Mouse (Mus musculus) 416B (cell line): ENCODE data around the gene Lats2.
A peak's percentile ranks its signal among the peaks of the same experiment; 100 is the strongest.

ENCODE experiments used
- DNase-seq: peaks from one replicate; pipeline ENCODE4 v3.0.0; 2011; ENCODE audit warnings: low read depth

The Lats2 gene

GRCm38 (mm10) chr14:57737089-57737488 is 21.1 kb downstream of the Lats2 start:
- DNase-seq, result no peak

DNA sequence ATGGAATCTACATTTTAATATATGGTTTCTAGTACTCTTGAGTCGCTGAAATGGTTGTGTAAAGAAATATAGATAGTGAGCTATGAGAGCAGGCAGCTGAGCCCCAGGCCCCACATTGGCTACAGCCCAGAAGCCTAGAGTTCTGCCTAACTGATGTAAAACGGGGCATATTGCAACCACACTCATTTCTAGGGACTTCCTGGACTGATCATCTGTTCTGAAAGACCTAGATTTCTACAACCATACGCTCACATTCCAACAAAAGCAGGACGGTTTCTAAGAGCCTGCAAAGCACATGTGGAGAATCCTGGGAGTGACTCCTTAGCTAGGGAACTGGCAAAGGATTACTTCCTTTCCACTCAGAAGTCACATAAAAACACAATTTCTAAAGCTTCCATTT is 22.0 kb downstream of the Lats2 start:
- no peak for DNase-seq

- no peak for DNase-seq
These were observed 25.4 kb downstream of the Lats2 start for GRCm38 (mm10) chr14:57732668-57733293.

- DNase-seq, result no peak
These were observed 27.7 kb downstream of the Lats2 start for GRCm38 (mm10) chr14:57730527-57730926.

- DNase-seq, result peak; percentile 84
These were observed 28.2 kb downstream of the Lats2 start for GRCm38 (mm10) chr14:57729975-57730499.

- DNase-seq, result peak; percentile 24
These were observed 28.8 kb downstream of the Lats2 start for GRCm38 (mm10) chr14:57729364-57729763.

- DNase-seq, result peak; percentile 19
These were observed 32.0 kb downstream of the Lats2 start for GRCm38 (mm10) chr14:57726172-57726571.

DNA sequence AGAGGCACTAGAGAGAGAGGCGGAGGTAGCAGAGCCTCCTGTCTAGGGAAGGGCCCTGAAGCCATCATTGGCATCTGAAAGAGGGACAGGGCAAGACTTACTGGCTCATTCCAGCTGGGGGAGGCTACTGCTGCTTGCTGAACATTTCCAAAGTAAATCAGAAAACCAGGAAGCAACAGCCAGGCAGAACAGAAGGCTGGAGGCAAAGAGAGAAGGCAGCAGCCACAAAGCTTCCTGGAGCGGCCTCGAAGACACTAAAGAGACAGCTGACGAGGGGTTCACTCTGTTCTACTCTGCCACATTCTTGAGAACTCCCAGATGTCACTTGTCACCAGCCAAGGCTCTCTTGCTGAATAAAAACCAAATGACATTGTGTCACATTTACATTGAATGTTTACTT is 33.7 kb downstream of the Lats2 start:
- DNase-seq, result no peak

DNA sequence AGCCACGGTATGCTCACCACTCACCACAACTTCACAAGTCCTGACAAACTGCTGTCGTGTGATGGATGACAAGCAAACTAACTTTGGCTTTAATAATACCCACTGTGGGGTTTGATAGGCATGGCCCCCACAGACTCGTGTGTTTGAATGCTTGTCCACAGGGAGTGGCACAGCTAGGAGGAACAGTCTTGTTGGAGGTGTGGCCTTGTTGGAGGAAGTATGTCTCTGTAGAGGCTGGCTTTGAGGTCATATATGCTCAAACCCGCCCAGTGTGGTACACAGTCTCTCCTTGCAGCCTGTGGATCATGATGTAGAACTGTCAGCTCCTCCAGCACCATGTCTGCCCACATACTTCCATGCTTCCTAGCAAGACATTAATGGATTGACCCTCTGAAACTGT is 39.9 kb downstream of the Lats2 start:
- DNase-seq, result no peak

DNA sequence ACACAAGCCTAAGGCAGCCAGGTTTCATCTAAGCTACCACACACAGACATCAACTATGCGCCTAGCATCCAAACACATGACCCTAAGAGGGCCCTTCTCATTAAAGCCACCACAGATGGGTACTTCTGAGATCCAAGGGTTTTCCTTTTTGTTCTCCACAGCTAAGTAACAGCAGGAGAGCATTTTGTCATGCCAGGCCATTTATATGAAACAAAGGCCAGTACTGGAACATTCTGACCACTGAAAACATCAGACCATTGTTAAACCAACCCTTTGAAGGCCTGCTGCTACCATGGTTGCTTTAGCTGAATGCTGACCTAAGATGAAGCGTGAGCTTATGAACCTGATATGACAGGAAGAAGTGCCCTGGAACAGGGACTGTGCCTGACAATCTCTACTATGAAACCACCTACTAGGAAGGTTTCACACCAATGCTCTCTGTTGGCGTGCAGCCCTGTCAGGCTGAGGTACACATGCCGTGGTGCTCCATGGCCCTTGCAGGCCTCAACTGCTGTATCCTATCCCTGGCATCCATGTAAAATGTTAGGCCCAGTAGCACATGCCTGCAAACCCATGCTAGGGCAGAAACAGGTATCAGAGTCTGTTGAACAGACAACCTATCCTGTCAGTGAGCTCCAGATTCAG is 41.5 kb downstream of the Lats2 start:
- no peak for DNase-seq

GRCm38 (mm10) chr14:57712884-57713283 is 45.3 kb downstream of the Lats2 start:
- peak; percentile 79 for DNase-seq

- no peak for DNase-seq
These were observed 47.1 kb downstream of the Lats2 start for GRCm38 (mm10) chr14:57711059-57711458.

DNA sequence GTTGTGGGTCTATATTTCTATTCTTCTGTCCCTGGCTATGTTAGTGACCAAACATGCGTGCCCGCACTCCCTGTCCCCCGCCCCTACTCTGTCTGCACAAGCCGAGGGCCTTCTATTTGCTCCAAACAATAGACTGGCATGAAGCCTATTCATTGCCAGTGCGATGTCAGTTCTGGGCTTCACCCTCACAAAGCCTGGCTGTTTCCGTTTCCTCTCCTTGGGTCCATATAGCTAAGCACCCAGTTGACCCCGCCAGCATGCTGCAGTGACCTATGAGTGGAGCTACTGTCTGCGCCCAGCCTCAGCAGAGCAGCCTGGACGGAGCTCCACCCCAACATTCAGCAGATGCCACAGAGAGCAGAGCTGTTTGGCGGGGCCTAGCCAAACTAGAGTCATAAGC is 49.0 kb downstream of the Lats2 start:
- no peak for DNase-seq

- DNase-seq, result no peak
These were observed 49.6 kb downstream of the Lats2 start for GRCm38 (mm10) chr14:57708580-57708979.

DNA sequence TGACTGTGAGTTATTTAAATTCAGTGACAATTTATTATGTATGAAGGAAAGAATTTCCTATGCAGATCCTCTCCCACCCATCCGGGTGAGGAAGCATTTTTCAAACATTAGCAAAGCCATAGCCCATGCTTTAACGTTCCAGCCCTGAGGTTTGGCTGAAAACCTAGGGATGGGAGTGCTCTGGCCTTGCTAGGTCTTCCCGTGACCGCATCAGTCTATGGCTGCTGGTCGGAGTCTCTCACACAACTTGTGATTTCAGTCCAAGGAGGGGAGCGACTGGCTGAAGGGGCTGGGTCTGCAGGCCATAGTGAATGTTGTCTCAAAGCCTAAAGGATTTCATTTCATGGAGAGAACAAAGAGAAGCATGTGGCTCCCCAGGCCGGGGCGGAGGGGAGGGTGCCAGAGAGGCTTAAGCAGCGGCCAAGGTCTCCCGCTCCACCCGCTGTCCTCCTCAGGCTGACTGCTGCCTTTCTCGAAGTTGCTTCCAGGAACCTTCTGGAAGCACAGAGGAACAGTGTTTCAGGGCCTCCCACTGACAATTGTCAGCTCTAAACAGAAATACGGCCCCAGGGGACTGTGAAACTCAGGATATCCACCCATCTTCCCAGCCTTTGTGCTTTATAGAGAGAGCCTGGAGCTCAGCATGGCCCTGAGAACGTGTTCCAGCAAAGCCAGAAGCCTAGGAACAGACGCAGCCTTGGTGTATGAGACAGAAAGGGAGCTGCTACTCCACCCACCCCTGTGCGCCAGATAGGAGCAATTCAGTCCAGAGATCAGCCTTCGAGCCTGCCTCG is 50.9 kb downstream of the Lats2 start:
- no peak for DNase-seq

DNA sequence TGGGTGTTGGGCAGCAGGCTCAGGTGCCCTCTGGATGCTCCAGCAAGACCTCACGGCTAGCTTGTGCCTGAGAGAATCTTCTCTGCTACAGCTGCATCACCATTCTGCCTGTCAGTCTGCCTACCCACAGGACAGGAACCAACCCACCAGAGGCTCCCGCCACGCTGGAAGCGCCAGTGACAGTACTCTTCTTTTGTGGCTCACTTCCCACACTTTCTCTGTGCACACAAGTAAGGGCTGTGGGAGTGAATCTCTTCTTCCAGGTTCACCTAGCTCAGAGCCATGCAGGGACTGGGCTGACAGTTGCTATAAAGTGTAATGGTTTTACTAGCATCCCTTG is 51.5 kb downstream of the Lats2 start:
- no peak for DNase-seq

GRCm38 (mm10) chr14:57705759-57706158 is 52.4 kb downstream of the Lats2 start:
- no peak for DNase-seq

DNA sequence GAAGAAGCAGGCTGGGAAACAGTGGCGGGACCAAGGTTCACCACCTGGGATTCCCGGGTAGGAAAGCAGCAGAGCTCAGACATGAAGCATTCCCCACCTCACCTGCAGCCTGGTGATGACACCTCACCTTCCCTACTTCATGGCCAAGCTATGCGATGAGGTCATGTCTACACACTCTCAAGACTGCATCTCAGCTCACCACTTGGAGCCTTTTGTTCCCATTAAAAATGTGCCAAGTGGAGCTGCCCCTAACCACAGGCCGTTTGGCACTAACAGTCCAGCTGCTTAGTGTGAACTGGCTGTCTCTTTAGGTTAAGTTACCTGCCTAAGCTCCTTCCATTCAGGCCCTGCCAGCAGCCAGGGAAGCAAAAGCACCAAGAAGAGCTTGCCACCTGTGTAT is 53.1 kb downstream of the Lats2 start:
- no peak for DNase-seq

DNA sequence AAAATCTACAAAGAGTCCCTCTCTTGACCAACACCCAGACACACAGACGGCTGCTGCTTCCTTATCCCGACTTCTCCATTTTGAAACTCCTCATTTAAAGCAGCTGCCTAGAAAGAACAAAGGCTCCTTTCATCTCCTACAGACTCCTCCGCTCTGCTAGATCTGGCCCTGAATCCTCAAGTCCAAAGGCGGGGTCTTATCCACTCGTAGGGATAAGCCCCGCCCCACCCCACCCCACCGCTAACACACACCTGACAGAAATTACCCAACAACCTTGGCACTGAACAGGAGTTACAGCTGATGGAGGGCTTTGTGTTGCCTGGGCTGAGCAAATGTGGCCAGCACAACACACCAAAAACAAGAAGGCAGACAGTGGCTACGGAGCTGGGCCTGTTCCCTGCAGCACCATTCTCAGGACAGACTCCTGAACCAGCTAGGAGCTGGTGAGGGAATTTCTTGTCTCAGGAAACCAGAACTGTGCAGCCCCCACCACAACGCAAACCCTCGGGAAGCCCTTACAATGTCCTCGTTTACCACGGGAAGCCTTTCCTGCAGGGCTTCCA is 56.2 kb downstream of the Lats2 start:
- DNase-seq, result no peak

- no peak for DNase-seq
These were observed 58.7 kb downstream of the Lats2 start for GRCm38 (mm10) chr14:57699461-57699970.

DNA sequence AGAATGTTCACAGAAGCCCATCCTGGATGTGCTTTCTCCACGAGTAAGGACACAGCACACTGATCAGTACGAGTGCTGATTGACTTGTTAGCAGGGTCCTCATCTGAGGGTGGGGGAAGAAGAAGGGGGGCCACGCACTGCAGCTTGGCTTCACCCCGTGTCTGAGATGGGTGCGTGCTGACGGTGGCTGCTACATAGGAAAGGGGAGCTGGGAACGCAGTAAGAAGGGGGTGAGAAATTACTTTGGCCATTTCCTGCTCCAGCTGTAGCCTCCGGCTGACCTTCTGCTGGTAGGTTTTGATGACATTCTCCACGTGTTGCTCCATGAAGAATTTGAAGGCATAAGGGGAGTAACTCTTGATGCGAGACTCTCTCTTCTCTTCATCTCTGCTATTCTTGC is 59.2 kb downstream of the Lats2 start:
- DNase-seq, result no peak

- DNase-seq, result no peak
These were observed 62.1 kb downstream of the Lats2 start for GRCm38 (mm10) chr14:57696066-57696465.

DNA sequence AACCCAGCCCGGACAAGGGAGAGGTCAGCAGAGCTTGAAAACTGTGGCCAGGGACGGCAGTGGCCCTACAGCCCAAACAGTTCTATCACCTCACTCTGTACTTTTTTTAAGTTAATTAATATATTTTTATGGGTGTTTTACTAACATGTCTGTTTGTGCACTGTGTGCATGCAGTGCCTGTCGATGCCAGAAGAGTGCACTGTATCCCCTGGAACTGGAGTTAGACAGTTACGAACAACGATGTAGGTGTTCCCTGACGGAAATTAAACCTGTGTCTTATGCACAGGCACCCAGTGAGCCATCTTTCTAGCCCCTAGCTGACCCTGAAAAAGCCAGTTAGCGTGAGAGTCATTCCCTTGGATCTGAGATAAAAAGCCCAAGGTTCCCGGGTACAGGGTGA is 62.6 kb downstream of the Lats2 start:
- DNase-seq, result peak; percentile 24
